Mouse (Mus musculus) bone marrow macrophage, adult 2 months (primary cell): ENCODE results near the gene Evx1.

Experiments used
- CTCF ChIP-seq: IDR thresholded peaks from 2 replicates; pipeline ENCODE4 v1.5.1; 2012; ENCODE audit warnings: low read depth, mild to moderate bottlenecking, low read length, moderate library complexity
- POLR2A ChIP-seq: IDR thresholded peaks from 2 replicates; pipeline ENCODE4 v1.6.1; 2012; ENCODE audit warnings: mild to moderate bottlenecking, low read depth, low read length, borderline replicate concordance

DNA sequence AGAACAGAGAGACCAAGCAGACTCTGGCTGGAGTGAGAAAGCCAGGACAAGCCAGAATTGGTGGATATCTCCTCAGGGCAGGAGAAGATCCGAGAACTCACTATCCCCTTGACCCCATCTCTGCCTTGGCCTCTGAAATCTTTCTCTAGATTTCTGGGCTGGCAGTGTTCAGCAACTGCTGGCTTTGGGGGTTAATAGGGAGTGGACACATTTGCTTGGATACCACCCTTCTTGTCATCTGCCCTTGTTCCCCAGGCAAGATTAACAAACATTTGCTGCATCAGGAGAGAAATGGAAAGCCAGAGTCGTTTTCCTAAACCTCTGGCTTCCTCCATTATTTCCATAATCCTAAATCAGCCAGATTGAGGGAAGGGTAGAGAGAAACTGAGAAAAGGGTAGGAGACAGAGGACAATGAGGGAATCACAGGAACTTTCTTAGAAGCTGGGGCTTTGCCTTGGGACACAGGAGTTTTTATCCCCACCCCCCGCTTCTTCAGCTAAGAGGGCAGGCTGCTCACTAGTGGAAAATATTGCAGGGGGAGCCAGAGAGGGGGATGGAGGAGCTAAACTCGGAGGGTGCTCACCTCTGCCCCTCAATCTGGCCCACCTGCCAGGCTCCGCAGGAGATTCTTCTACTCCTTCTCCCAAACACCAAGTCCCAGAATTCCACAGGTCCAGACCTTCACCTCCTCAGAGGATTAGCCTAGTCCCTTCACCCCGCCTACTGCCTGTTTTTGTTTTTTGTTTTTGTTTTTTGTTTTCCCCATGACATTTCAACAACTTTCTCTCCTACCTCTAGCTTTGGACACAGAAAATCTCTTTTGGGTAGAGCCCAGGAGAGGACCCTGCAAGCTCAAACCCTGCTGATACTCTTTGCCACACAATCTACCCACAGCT is 1.4 kb upstream of the Evx1 start:
- TF ChIP-seq POLR2A (no peak), CTCF (no peak)
